Mouse (Mus musculus) lung, embryonic 16.5 days (tissue): ENCODE data around the gene Gm12695. TPM values are rescaled to one million over a fixed set of nuclear protein-coding genes. Genes with fewer than 3 reads are reported as not detected.

Experiments used
- polyA plus RNA-seq: library from polyadenylated mRNA; unstranded; fragments of >200 nt; fragmentation: Nextera tagmentation; extraction: Ambion mirVana; gene quantifications from 2 replicates; pipeline ENCODE4 v1.2.1, GENCODE M21; 2015

Gene Gm12695
- polyA plus RNA-seq, 1 experiment from 2014 or later: 0.50 TPM

Other genes starting within 250 kb of the Gm12695 start
- gene Cyp2j6, start 231.5 kb downstream of the Gm12695 start, polyA plus RNA-seq: 7.2 TPM in 2 replicates
- gene Cyp2j9, start 193.6 kb downstream of the Gm12695 start, polyA plus RNA-seq: 4.2 and 4.4 TPM in 2 replicates
- not detected in 2 replicates for gene Cyp2j5, start 121.0 kb downstream of the Gm12695 start, polyA plus RNA-seq